Mouse (Mus musculus) kidney, postnatal 0 days (tissue): Measurements from ENCODE around the gene Rapgef5. TPM values are rescaled to one million over a fixed set of nuclear protein-coding genes. Genes with fewer than 3 reads are reported as not detected.

Experiments used
- ATAC-seq: fragments of 200-750 bp; cut with Nextera tagmentation; replicated peaks from 2 replicates; pipeline ENCODE4 v1.8.0; 2017; ENCODE audit warnings: low read depth, moderate number of reproducible peaks, moderate TSS enrichment, moderate library complexity; ENCODE audit not compliant: low FRiP score
- DNase-seq: peaks from one replicate; pipeline ENCODE4 v3.0.0-alpha.2; 2016; ENCODE audit warnings: low spot score
- H3K27ac ChIP-seq: fragments of 300-500 bp; sonication (generic); 2 replicates; pipeline ENCODE4 v1.5.1; 2014; ENCODE audit warnings: mild to moderate bottlenecking
- H3K27me3 ChIP-seq: fragments of 300-500 bp; sonication (generic); 2 replicates; pipeline ENCODE4 v1.6.1; 2014; ENCODE audit warnings: low read length, mixed read lengths; ENCODE audit not compliant: insufficient read depth
- H3K36me3 ChIP-seq: fragments of 300-500 bp; sonication (generic); 2 replicates; pipeline ENCODE4 v1.6.1; 2014; ENCODE audit warnings: low read length, mixed read lengths; ENCODE audit not compliant: insufficient read depth
- H3K4me1 ChIP-seq: fragments of 300-500 bp; sonication (generic); replicated peaks from 2 replicates; pipeline ENCODE4 v1.6.1; 2014; ENCODE audit warnings: antibody characterized with exemption, low read length, mixed read lengths; ENCODE audit not compliant: insufficient read depth
- H3K4me2 ChIP-seq: fragments of 300-500 bp; sonication (generic); 2 replicates; pipeline ENCODE4 v1.6.1; 2014; ENCODE audit warnings: mild to moderate bottlenecking, low read length, moderate library complexity, mixed read lengths
- H3K4me3 ChIP-seq: fragments of 300-500 bp; sonication (generic); replicated peaks from 2 replicates; pipeline ENCODE4 v1.5.1; 2014; ENCODE audit warnings: low read depth, low read length
- H3K9ac ChIP-seq: fragments of 300-500 bp; sonication (generic); 2 replicates; pipeline ENCODE4 v1.6.1; 2014; ENCODE audit warnings: low read depth, low read length
- H3K9me3 ChIP-seq: fragments of 300-500 bp; sonication (generic); replicated peaks from 2 replicates; pipeline ENCODE4 v1.6.1; 2016; ENCODE audit warnings: low read length, inconsistent platforms, mixed read lengths
- CTCF ChIP-seq: IDR thresholded peaks from 2 replicates; pipeline ENCODE4 v1.5.1; 2016; ENCODE audit warnings: antibody characterized with exemption, low read depth, mild to moderate bottlenecking, moderate library complexity
- WGBS: fragments of 180-500 bp; shearing (Covaris S2); extraction: QIAGEN DNeasy Blood & Tissue Kit; methylation state at CpG from one replicate; pipeline ENCODE4 v1.1.7; 2014; 5-methylcytosine and 5-hydroxymethylcytosine counted together
- polyA plus RNA-seq: library from polyadenylated mRNA; unstranded; fragments of >200 nt; fragmentation: Nextera tagmentation; extraction: Ambion mirVana; gene quantifications from 2 replicates; pipeline ENCODE4 v1.2.1, GENCODE M21; 2015

The Rapgef5 gene
- polyA plus RNA-seq, 1 experiment from 2014 or later: 14.9 TPM

- H3K9me3 ChIP-seq: no peaks in the 10 kb centered on the region
- H3K27ac ChIP-seq: no peak overlapping the region
- no peaks in the 10 kb centered on the region for H3K36me3 ChIP-seq
- no peak overlapping the region for H3K4me3 ChIP-seq
- 81% methylated on average over 8 of the region's 8 CpGs for WGBS
- DNase-seq: no peak
- no peaks in the 10 kb centered on the region for H3K27me3 ChIP-seq
- no peak overlapping the region for H3K9ac ChIP-seq
- no peak overlapping the region for H3K4me2 ChIP-seq
- no peak for ATAC-seq
- H3K4me1 ChIP-seq: no peaks in the 10 kb centered on the region
- TF ChIP-seq CTCF: no peak
These were observed 137.7 kb downstream of the Rapgef5 start for GRCm38 (mm10) chr12:117653920-117654472.

- TF ChIP-seq CTCF: no peak
- Histone ChIP-seq H3K27ac (no peak overlapping the region), H3K4me3 (no peak overlapping the region), H3K9ac (no peak overlapping the region), H3K9me3 (no peaks in the 10 kb centered on the region), H3K36me3 (no peaks in the 10 kb centered on the region), H3K27me3 (no peaks in the 10 kb centered on the region), H3K4me1 (no peaks in the 10 kb centered on the region), H3K4me2 (no peak overlapping the region)
- DNase-seq (no peak), ATAC-seq (no peak)
- 68% methylated on average over 4 of the region's 4 CpGs for WGBS
These were observed 140.7 kb downstream of the Rapgef5 start for GRCm38 (mm10) chr12:117656935-117657334.

DNA sequence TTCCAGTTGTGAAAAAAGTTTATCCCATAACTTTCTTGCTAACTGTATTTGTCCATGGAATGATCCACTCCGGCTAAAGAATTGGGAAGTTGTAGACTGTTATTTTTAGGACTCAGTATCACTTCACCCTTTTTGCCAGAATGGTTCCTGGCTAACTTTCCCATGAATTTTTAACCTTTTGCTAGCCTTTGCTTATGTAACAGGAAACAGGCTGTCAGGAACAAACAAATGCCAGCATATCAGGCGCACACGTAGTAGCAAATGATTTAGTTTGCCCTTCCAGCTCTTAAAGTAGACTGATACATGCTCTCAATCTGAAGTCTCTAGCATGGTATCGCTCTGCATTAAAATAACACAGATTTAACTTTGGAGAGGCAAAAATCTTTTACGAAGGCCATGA is 141.5 kb downstream of the Rapgef5 start:
- H3K36me3 ChIP-seq: no peaks in the 10 kb centered on the region
- no peak overlapping the region for H3K9ac ChIP-seq
- DNase-seq (peak; percentile 43), ATAC-seq (no peak)
- peak overlapping the region; percentile 44; the same call in 1 of the 2 replicates for H3K27ac ChIP-seq
- no peaks in the 10 kb centered on the region for H3K9me3 ChIP-seq
- H3K4me2 ChIP-seq: peak overlapping the region; percentile 28; the same call in 1 of the 2 replicates
- no peaks in the 10 kb centered on the region for H3K4me1 ChIP-seq
- 60% methylated on average over 5 of the region's 5 CpGs for WGBS
- peak overlapping the region; percentile 25 for H3K4me3 ChIP-seq
- H3K27me3 ChIP-seq: no peaks in the 10 kb centered on the region
- TF ChIP-seq CTCF: no peak

DNA sequence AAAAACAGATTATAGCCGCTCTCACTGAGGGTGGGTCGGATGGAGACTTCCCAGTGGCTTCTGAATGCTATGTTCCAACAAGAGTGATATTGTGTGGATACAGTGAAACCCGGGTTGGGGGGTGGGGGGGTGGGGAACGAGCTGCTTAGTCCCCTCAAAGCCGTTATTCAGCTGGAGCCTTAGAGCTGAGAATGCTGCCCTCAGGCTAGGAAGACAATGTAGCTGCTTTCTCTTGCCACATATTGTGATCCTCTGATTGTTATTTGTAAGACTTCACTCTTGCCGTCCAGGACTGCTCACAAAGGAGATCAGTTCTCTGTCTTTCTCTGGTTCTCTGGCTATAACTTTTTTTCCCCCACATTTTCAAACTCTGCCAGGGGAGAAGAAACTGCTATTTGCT is 142.5 kb downstream of the Rapgef5 start:
- no peaks in the 10 kb centered on the region for H3K9me3 ChIP-seq
- no peak for DNase-seq
- ATAC-seq: no peak
- no peak for TF ChIP-seq CTCF
- H3K27ac ChIP-seq: peak overlapping the region; percentile 44; the same call in 1 of the 2 replicates
- no peaks in the 10 kb centered on the region for H3K27me3 ChIP-seq
- H3K4me1 ChIP-seq: no peaks in the 10 kb centered on the region
- 56% methylated on average over 6 of the region's 6 CpGs for whole genome bisulfite sequencing
- peak overlapping the region; percentile 25 for H3K4me3 ChIP-seq
- 0 out of 2 replicates have a peak overlapping the region, but pooled peaks have one; percentile 18 for H3K9ac ChIP-seq
- H3K4me2 ChIP-seq: peak overlapping the region; percentile 18
- no peaks in the 10 kb centered on the region for H3K36me3 ChIP-seq

- DNase-seq (no peak), ATAC-seq (no peak)
- WGBS: 40% methylated on average over 4 of the region's 4 CpGs
- peak overlapping the region; percentile 25 for H3K4me3 ChIP-seq
- H3K36me3 ChIP-seq: no peaks in the 10 kb centered on the region
- H3K27ac ChIP-seq: 0 out of 2 replicates have a peak overlapping the region, but pooled peaks have one; percentile 25
- peak overlapping the region; percentile 36 for H3K4me2 ChIP-seq
- no peaks in the 10 kb centered on the region for H3K4me1 ChIP-seq
- no peak for TF ChIP-seq CTCF
- no peak overlapping the region for H3K9ac ChIP-seq
- no peaks in the 10 kb centered on the region for H3K9me3 ChIP-seq
- no peaks in the 10 kb centered on the region for H3K27me3 ChIP-seq
These were observed 144.1 kb downstream of the Rapgef5 start for GRCm38 (mm10) chr12:117660361-117660760.

DNA sequence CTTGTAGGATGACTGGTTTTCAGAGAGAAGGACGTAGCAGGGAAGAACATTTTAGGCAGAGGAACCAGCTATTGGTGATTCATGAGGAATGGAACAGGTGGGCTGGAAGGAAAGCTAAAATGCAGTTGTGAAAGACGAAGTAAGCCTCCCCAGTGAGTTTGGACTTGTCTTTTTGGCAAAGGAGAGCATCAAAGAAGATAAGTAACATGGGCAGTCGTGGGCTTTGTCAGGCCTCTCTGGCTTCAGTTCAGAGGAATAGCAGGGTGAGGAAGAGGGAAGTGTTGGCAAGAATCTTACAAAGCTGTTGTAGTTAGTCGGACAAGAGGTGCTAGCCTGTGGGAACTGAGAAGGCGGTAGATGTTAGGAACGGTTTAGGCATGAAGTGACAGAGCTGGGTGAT is 145.6 kb downstream of the Rapgef5 start:
- ATAC-seq (no peak), DNase-seq (no peak)
- peak overlapping the region; percentile 31 for H3K4me2 ChIP-seq
- no peak overlapping the region for H3K9ac ChIP-seq
- no peaks in the 10 kb centered on the region for H3K9me3 ChIP-seq
- no peak for TF ChIP-seq CTCF
- WGBS: 64% methylated on average over 6 of the region's 6 CpGs
- H3K27ac ChIP-seq: no peak overlapping the region
- no peak overlapping the region for H3K4me3 ChIP-seq
- H3K4me1 ChIP-seq: no peaks in the 10 kb centered on the region
- H3K27me3 ChIP-seq: no peaks in the 10 kb centered on the region
- no peaks in the 10 kb centered on the region for H3K36me3 ChIP-seq

DNA sequence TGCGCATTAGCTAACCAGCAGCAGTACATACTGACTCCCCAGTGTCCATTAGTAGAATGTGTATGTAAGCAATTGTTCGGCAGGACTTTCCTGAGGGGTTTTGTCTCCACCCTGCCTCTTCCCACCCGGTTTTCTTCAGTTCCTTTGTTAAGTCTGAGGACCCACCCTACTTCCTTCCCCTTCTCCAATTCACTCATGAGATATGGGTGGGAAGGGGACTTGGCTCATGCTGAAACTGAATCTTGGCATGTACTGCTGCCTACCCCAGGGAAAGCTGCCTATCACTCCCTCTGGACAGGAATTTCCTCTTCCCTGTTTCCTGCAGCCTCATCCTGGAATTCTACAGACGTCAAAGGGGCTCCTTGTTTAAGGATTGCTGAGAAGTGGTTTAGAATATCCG is 147.4 kb downstream of the Rapgef5 start:
- H3K27me3 ChIP-seq: no peaks in the 10 kb centered on the region
- H3K27ac ChIP-seq: no peak overlapping the region; the same call in 1 of the 2 replicates
- no peaks in the 10 kb centered on the region for H3K9me3 ChIP-seq
- H3K4me2 ChIP-seq: no peak overlapping the region
- ATAC-seq: no peak
- no peak overlapping the region for H3K4me3 ChIP-seq
- peak; percentile 67 for DNase-seq
- no peaks in the 10 kb centered on the region for H3K4me1 ChIP-seq
- H3K36me3 ChIP-seq: no peaks in the 10 kb centered on the region
- no peak for TF ChIP-seq CTCF
- 47% methylated on average over 5 of the region's 5 CpGs for WGBS
- H3K9ac ChIP-seq: no peak overlapping the region
